Mouse (Mus musculus) megakaryocyte, embryonic 14.5 days (primary cell): Measurements from ENCODE around the gene Abcb9.

Source experiments
- FLI1 ChIP-seq: IDR thresholded peaks from 2 replicates; pipeline ENCODE4 v1.6.1; 2012; ENCODE audit warnings: low read length, inconsistent platforms, mixed read lengths
- GATA1 ChIP-seq: IDR thresholded peaks from 3 replicates; pipeline ENCODE4 v1.6.1; 2012; ENCODE audit warnings: mixed read lengths, low read length, inconsistent platforms, borderline replicate concordance

- TF ChIP-seq GATA1 (no peak), FLI1 (no peak)
Observed at GRCm38 (mm10) chr5:124091951-124092406, 3.6 kb downstream of the Abcb9 start.
